Mouse (Mus musculus): ENCODE measurements around the gene 1600002K03Rik. TPM values are rescaled to one million over a fixed set of nuclear protein-coding genes. Genes with fewer than 3 reads are reported as not detected.
"Not testable (repeated sequence)": the region's sequence is repeated elsewhere in the genome, so short reads cannot be mapped to it uniquely, and the experiment has no call there.

Gene 1600002K03Rik
- polyA plus RNA-seq, 1 experiment from 2014 or later, result 7.8 TPM

DNA sequence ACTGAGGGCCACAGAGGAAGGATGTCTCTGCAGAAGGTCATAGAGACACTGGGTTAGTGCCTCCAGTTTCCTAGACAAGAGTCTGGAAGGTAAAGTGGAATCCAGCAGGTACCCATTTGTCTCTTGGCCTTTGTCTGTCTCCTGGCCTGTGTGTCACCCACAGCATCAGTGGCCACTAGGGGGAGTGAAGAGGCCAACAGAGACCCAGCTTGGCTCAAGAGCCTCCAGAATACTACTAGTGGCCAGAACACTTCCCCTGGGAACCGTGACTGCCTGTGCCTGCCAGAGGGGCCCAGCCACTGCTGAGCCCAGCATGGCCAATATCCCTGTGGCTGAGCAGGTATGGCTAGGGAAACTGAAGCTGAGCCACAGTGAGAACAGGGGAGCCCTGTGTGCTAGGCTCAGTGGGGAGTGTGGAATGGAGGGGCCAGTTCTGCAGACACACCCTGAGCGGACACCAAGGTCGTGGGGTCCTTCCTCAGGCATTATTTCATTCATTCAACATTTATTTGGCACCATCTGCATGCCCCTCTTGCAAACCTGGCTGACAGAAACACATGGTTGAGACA, 26.8 kb downstream of the 1600002K03Rik start:
- Histone ChIP-seq H3K4me1 (ENCODE audit: control insufficient read depth, insufficient read depth, low read length) (0 out of 2 replicates have a peak, but pooled peaks cover 4% of the 10 kb centered on the region), H3K36me3 (ENCODE audit: control insufficient read depth, insufficient read depth, low read length) (no peaks in the 10 kb centered on the region), H3K9ac (replicated peaks; ENCODE audit: low read depth, low read length) (no peak overlapping the region), H3K27me3 (ENCODE audit: control insufficient read depth, insufficient read depth, low read length) (no peaks in the 10 kb centered on the region), H3K9me3 (ENCODE audit: control insufficient read depth, low read length) (no peaks in the 10 kb centered on the region), H3K4me3 (ENCODE audit: low read depth, low read length) (no peak overlapping the region), H3K27ac (ENCODE audit: low read depth, low read length) (no peak overlapping the region), H3K4me2 (ENCODE audit: low read depth, low read length) (no peak overlapping the region)
- 50% methylated on average over 3 of the region's 3 CpGs for WGBS
- peak; percentile 81; the same call in 1 of the 2 replicates for ATAC-seq (ENCODE audit: low read depth)

DNA sequence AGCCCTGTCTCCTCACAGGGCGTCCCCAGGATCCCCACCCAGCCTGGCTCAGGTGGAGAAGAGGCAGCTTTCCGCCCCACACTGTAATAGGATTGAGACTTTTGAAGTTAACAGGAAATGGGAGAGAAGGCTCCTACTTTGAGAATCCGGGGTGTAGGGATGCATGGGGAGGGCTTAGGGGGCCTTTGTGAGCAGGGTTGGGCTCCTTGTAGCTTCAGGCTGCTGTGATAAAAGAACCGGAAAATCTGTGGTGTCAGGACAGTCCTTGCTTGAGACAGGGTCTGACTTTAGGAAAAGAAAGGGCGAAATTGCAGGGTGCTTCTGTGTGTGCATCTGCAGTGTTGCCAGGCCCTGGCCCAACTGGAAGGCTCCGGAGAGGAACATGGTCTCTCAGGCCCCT, 27.7 kb downstream of the 1600002K03Rik start:
- Histone ChIP-seq H3K36me3 (ENCODE audit: control insufficient read depth, insufficient read depth, low read length) (no peaks in the 10 kb centered on the region), H3K9me3 (ENCODE audit: control insufficient read depth, low read length) (no peaks in the 10 kb centered on the region), H3K27me3 (ENCODE audit: control insufficient read depth, insufficient read depth, low read length) (no peaks in the 10 kb centered on the region), H3K4me1 (ENCODE audit: control insufficient read depth, insufficient read depth, low read length) (0 out of 2 replicates have a peak, but pooled peaks cover 4% of the 10 kb centered on the region), H3K4me3 (ENCODE audit: low read depth, low read length) (no peak overlapping the region), H3K27ac (ENCODE audit: low read depth, low read length) (no peak overlapping the region), H3K4me2 (ENCODE audit: low read depth, low read length) (no peak overlapping the region), H3K9ac (replicated peaks; ENCODE audit: low read depth, low read length) (no peak overlapping the region)
- ATAC-seq (ENCODE audit: low read depth), result no peak
- 75% methylated on average over 6 of the region's 6 CpGs for WGBS

GRCm38 (mm10) chr10:80204055-80204454, 31.3 kb downstream of the 1600002K03Rik start:
- H3K4me3 ChIP-seq (ENCODE audit: low read depth, low read length), result no peak overlapping the region
- H3K27ac ChIP-seq (ENCODE audit: low read depth, low read length), result no peak overlapping the region
- H3K36me3 ChIP-seq (ENCODE audit: control insufficient read depth, insufficient read depth, low read length), result no peaks in the 10 kb centered on the region
- ATAC-seq (ENCODE audit: low read depth), result no peak
- WGBS, result 13% methylated on average over 7 of the region's 7 CpGs
- H3K4me2 ChIP-seq (ENCODE audit: low read depth, low read length), result no peak overlapping the region
- H3K9ac ChIP-seq (replicated peaks; ENCODE audit: low read depth, low read length), result no peak overlapping the region
- H3K27me3 ChIP-seq (ENCODE audit: control insufficient read depth, insufficient read depth, low read length), result no peaks in the 10 kb centered on the region
- H3K9me3 ChIP-seq (ENCODE audit: control insufficient read depth, low read length), result no peaks in the 10 kb centered on the region
- peaks cover 9% of the 10 kb centered on the region; the same call in 1 of the 2 replicates for H3K4me1 ChIP-seq (ENCODE audit: control insufficient read depth, insufficient read depth, low read length)

DNA sequence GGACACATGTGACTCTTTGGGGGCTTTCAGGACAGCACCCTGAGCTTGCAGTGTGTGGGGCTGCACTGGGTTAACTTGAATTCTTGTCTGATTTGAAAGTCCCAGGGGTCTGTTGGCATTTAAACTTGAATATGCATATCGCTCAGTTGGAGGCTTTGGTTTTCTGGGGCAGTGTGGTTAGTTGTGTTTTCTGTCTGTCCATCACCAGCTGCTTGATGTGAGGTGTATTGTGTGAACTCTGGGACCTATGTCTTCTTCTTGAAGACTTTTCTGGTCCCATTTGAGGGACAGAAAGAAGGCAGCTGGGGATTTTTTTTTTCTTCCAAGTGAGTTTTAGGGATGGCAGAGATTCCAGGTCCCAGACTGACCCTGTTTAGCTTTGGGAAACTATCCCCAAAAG, 34.5 kb downstream of the 1600002K03Rik start:
- Histone ChIP-seq H3K4me1 (ENCODE audit: control insufficient read depth, insufficient read depth, low read length) (peaks cover 12% of the 10 kb centered on the region; the same call in 1 of the 2 replicates), H3K27ac (ENCODE audit: low read depth, low read length) (no peak overlapping the region), H3K4me2 (ENCODE audit: low read depth, low read length) (no peak overlapping the region), H3K36me3 (ENCODE audit: control insufficient read depth, insufficient read depth, low read length) (no peaks in the 10 kb centered on the region), H3K27me3 (ENCODE audit: control insufficient read depth, insufficient read depth, low read length) (no peaks in the 10 kb centered on the region), H3K4me3 (ENCODE audit: low read depth, low read length) (no peak overlapping the region), H3K9me3 (ENCODE audit: control insufficient read depth, low read length) (no peaks in the 10 kb centered on the region), H3K9ac (replicated peaks; ENCODE audit: low read depth, low read length) (no peak overlapping the region)
- 36% methylated on average over 1 of the region's 1 CpGs for WGBS
- ATAC-seq (ENCODE audit: low read depth), result no peak

GRCm38 (mm10) chr10:80207676-80208075, 34.9 kb downstream of the 1600002K03Rik start:
- no peaks in the 10 kb centered on the region for H3K9me3 ChIP-seq (ENCODE audit: control insufficient read depth, low read length)
- H3K4me1 ChIP-seq (ENCODE audit: control insufficient read depth, insufficient read depth, low read length), result peaks cover 12% of the 10 kb centered on the region; the same call in 1 of the 2 replicates
- H3K27me3 ChIP-seq (ENCODE audit: control insufficient read depth, insufficient read depth, low read length), result no peaks in the 10 kb centered on the region
- ATAC-seq (ENCODE audit: low read depth), result no peak
- H3K9ac ChIP-seq (replicated peaks; ENCODE audit: low read depth, low read length), result no peak overlapping the region
- H3K27ac ChIP-seq (ENCODE audit: low read depth, low read length), result no peak overlapping the region
- 41% methylated on average over 10 of the region's 10 CpGs for WGBS
- no peaks in the 10 kb centered on the region for H3K36me3 ChIP-seq (ENCODE audit: control insufficient read depth, insufficient read depth, low read length)
- no peak overlapping the region for H3K4me2 ChIP-seq (ENCODE audit: low read depth, low read length)
- no peak overlapping the region for H3K4me3 ChIP-seq (ENCODE audit: low read depth, low read length)

- Histone ChIP-seq H3K9me3 (ENCODE audit: control insufficient read depth, low read length) (no peaks in the 10 kb centered on the region), H3K27me3 (ENCODE audit: control insufficient read depth, insufficient read depth, low read length) (no peaks in the 10 kb centered on the region), H3K27ac (ENCODE audit: low read depth, low read length) (no peak overlapping the region), H3K9ac (replicated peaks; ENCODE audit: low read depth, low read length) (no peak overlapping the region), H3K4me2 (ENCODE audit: low read depth, low read length) (no peak overlapping the region), H3K4me3 (ENCODE audit: low read depth, low read length) (no peak overlapping the region), H3K4me1 (ENCODE audit: control insufficient read depth, insufficient read depth, low read length) (peaks cover 12% of the 10 kb centered on the region; the same call in 1 of the 2 replicates), H3K36me3 (ENCODE audit: control insufficient read depth, insufficient read depth, low read length) (no peaks in the 10 kb centered on the region)
- WGBS, result 66% methylated on average over 4 of the region's 4 CpGs
- ATAC-seq (ENCODE audit: low read depth), result no peak
These were observed 35.5 kb downstream of the 1600002K03Rik start for GRCm38 (mm10) chr10:80208248-80208647.

GRCm38 (mm10) chr10:80208841-80209371, 36.2 kb downstream of the 1600002K03Rik start:
- Histone ChIP-seq H3K9me3 (ENCODE audit: control insufficient read depth, low read length) (no peaks in the 10 kb centered on the region), H3K4me3 (ENCODE audit: low read depth, low read length) (no peak overlapping the region), H3K9ac (replicated peaks; ENCODE audit: low read depth, low read length) (no peak overlapping the region), H3K4me2 (ENCODE audit: low read depth, low read length) (peak overlapping the region; percentile 37), H3K4me1 (ENCODE audit: control insufficient read depth, insufficient read depth, low read length) (peaks cover 9% of the 10 kb centered on the region; the same call in 1 of the 2 replicates), H3K36me3 (ENCODE audit: control insufficient read depth, insufficient read depth, low read length) (no peaks in the 10 kb centered on the region), H3K27me3 (ENCODE audit: control insufficient read depth, insufficient read depth, low read length) (no peaks in the 10 kb centered on the region), H3K27ac (ENCODE audit: low read depth, low read length) (peak overlapping the region; percentile 72)
- ATAC-seq (ENCODE audit: low read depth), result peak; percentile 63; the same call in 1 of the 2 replicates
- 4% methylated on average over 24 of the region's 24 CpGs for WGBS

DNA sequence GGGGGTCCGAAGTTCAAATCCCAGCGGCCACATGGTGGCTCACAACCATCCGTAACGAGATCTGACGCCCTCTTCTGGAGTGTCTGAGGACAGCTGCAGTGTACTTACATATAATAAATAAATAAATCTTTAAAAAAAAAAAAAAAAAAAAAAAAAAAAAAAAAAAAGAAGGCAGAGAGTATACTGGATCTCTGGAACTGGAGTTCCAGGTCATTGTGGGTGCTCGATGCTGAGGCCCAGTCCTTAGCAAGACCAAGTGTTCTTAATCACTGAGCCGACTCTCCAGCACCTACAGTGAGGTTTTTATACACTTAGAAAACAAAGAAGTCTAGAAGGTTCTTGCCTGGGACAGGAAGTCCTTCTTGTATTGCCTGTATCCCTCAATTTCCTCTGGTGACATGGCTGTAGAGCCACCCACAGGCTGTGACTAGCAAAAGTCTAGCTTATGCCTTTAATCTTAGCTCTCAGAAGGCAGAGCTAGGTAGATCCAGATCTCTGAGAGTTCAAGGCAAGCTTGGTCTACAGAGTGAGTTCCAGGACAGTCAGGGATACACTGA, 38.9 kb downstream of the 1600002K03Rik start:
- not testable (repeated sequence) for H3K27ac ChIP-seq (ENCODE audit: low read depth, low read length); H3K36me3 ChIP-seq (ENCODE audit: control insufficient read depth, insufficient read depth, low read length); H3K4me1 ChIP-seq (ENCODE audit: control insufficient read depth, insufficient read depth, low read length); H3K9ac ChIP-seq (replicated peaks; ENCODE audit: low read depth, low read length); H3K27me3 ChIP-seq (ENCODE audit: control insufficient read depth, insufficient read depth, low read length); H3K9me3 ChIP-seq (ENCODE audit: control insufficient read depth, low read length); H3K4me2 ChIP-seq (ENCODE audit: low read depth, low read length); H3K4me3 ChIP-seq (ENCODE audit: low read depth, low read length); ATAC-seq (ENCODE audit: low read depth)
- WGBS, result 71% methylated on average over 7 of the region's 7 CpGs

DNA sequence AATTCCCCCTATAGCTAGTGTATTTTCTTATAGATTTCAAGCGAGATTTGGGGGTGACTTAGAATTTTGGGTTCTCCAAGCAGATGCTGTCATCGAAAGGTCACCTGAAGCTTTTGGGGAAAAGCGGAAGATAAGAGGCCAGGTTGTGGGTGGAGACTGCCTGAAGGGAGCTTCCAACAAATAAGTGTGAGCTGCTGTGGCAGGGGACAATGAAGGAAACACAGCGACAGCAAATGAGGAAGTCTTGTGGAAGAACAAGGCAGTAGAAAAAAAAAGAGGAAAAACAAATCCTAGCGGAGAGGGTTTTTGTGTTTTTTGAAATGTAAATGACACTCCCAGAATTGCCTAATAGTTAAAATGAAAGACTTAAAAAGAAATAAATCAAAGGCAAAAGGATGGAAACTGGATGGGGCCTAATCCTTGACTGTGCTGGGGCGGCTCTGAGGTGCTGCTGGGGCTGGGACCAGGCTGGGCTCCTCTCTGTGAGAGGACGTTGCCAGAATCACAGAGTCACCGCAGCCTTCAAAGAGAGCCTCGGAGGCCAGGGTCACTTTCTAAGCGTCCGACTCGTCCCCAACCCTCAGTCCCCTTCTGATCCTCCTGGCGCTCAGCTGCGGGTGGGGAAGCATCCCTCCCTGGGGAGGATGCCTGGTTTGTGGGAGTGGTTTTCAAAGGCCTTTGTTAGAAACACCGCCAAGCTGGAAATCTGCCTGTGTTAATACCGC, 42.5 kb downstream of the 1600002K03Rik start:
- Histone ChIP-seq H3K36me3 (ENCODE audit: control insufficient read depth, insufficient read depth, low read length) (no peaks in the 10 kb centered on the region), H3K9ac (replicated peaks; ENCODE audit: low read depth, low read length) (no peak overlapping the region), H3K9me3 (ENCODE audit: control insufficient read depth, low read length) (no peaks in the 10 kb centered on the region), H3K27ac (ENCODE audit: low read depth, low read length) (no peak overlapping the region), H3K27me3 (ENCODE audit: control insufficient read depth, insufficient read depth, low read length) (no peaks in the 10 kb centered on the region), H3K4me1 (ENCODE audit: control insufficient read depth, insufficient read depth, low read length) (no peaks in the 10 kb centered on the region), H3K4me2 (ENCODE audit: low read depth, low read length) (no peak overlapping the region), H3K4me3 (ENCODE audit: low read depth, low read length) (no peak overlapping the region)
- 18% methylated on average over 16 of the region's 16 CpGs for WGBS
- no peak for ATAC-seq (ENCODE audit: low read depth)
